Mouse (Mus musculus) cerebellum, adult 9-10 months (tissue): ENCODE measurements around the gene Scpep1.
"Not testable (repeated sequence)": the region's sequence is repeated elsewhere in the genome, so short reads cannot be mapped to it uniquely, and the experiment has no call there.

Experiments
- DNase-seq: peaks from one replicate; pipeline ENCODE4 v3.0.0; 2022

Gene Scpep1

DNA sequence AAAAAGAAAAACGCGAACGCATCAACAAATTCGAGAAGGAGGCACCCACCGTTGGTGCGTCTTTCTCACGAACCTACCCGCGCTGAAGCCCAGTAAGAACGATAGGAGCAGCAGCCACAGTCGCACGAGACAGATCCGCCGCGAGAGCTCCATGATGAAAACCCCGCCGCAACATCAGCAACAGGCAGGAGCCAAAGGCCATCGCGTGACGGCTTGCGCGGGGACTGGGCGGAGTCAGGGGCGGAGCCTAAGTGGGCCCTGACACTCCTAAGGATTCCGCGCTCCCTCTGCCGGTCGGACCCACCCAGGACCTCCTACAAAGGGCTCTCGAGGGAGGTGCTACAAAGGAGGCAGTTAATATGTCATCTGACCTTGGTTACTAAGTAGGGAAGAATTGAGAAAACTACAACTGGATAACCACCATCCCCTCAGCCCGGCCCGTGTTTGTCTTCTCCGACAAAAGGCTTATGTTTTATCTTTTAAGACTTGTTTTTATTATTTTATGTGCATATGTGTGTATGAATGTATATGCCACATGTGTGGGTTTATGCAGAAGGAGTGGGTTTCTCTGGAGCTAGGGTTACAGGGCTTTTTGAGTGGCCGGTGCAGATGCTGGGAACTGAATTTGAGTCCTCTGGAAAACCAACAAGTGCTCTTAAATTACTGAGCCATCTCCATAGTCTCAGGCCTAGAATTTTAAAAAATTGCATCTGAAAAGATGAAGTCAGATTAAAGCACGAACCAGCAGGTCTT is at the start of gene Scpep1:
TSS of gene Scpep1 (minus strand) at position 249 of the 753 bp plus-strand sequence.
- peak; percentile 97 for DNase-seq

DNA sequence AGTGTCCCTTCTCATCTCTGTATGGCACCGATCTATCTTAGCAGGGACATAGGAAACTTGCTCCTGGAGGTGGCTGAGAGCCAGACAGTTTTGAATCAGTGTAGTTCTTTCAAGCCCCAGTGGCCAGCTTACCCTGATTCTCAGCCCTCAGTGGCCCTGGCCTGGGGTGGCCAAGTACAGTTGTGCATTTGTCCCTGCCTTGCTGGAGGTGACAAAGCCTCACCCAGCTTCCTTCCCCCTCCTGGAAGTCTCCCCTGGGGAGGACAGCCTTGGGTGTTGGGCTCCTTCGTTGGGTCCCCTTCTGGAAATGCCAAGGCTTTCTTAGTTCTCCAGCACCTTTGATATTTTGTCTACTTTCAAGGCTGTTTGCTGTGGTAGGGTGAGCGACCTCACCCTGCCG is 48.5 kb upstream of the Scpep1 start:
- DNase-seq, result no peak

DNA sequence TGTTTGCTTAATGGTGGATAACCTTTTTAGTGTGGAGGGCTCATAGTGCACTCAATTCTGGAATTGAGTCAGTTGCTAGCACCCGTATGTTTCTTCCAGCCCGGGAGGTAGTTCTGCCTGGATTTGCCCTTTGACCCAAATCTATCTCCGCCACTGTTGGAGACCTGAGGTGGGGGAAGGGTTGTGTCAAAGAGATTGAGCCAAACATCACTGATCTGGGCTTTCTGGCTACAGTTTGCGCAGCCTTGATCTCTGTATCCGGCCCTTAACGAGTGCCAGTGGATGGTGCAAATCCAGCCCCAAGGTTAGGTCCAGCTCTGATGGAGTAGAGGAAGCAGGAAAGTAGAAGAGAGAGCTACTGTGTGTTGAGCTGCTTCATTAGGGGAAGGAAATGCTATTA is 47.8 kb upstream of the Scpep1 start:
- no peak for DNase-seq

GRCm38 (mm10) chr11:89002621-89003020 is 47.4 kb upstream of the Scpep1 start:
- DNase-seq, result no peak

GRCm38 (mm10) chr11:89002068-89002467 is 46.8 kb upstream of the Scpep1 start:
- DNase-seq, result no peak

- no peak for DNase-seq
Measured at GRCm38 (mm10) chr11:89001569-89001968, 46.3 kb upstream of the Scpep1 start.

DNA sequence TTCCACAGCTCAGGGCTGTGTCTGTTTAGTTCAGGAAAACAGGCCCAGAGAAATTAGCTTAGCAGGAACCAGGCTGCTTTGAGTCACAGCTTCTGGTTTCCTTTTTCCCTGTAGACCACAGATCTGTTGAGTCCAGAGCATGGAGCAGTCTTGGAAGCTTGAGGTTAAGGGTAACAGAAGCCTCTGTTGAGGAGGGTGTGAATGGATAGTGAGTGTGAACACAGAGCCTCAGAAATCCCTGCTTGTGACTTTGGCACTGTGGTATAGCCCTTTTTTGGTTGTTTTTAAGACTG is 45.2 kb upstream of the Scpep1 start:
- no peak for DNase-seq

- DNase-seq, result no peak
Measured at GRCm38 (mm10) chr11:88999723-89000526, 44.7 kb upstream of the Scpep1 start.

DNA sequence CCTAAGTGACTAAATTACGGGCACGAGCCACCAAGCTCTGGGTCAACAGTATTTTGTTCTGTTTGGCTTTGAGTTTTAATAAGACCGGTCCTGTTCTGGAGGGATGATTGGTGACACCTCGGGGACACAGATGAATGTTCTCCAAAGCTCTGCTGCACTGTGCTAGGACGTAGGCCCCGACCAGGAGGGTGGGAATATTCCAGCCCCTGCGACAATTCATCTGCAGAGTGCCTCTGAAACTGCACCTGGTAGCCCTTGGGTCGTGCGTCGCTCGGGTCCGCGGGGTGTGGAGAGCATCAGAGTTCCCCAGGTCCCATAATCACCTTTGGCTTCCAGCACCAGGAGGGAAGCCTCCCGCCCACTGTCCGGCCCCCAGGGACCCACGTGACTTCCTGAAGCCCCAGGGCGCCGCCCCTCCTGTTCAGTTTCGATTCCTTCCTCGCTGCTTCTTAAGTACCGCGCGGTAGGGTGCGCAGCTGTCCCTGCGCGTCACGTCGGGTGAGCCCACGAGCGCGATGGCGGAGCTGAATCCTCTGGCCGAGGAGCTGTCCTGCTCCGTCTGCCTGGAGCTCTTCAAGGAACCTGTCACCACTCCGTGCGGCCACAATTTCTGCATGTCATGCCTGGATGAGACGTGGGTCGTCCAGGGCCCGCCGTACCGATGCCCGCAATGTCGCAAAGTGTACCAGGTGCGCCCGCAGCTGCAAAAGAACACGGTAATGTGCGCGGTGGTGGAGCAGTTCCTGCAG is 43.9 kb upstream of the Scpep1 start, which contains the start of gene Trim25:
TSS of gene Trim25 (plus strand) at position 403 of the 749 bp plus-strand sequence.
- DNase-seq, result no peak

DNA sequence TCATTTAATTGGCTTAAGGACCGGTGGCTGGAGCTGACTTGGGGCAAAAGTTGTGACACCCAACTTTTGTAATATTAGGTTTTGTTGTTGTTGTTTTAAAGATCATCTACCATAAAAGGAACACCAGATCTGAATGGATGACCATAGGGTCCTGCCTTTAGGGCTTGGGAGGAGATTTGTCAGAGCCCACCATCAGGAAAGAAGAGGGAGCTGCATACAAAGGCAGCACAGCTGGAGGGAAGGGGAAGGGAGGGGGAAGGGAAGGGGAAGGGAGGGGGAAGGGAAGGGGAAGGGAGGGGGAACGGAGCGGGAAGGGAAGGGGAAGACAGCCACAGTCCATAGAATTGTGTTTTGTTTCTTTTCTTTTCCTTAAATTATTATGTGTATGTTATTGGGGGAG is 43.1 kb upstream of the Scpep1 start:
- DNase-seq, result no peak

DNA sequence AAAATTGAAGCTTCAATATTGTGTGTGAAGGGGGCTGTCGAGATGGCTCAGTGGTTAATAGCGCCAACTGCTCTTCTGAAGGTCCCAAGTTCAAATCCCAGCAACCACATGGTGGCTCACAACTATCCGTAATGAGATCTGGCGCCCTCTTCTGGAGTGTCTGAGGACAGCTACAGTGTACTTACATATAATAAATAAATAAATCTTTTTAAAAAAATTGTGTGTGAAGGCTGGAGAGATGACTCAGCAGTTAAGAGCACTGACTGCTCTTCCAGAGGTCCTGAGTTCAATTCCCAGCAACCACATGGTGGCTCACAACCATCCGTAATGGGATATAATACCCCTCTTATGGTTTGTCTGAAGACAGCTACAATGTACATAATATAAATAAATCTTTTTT is 42.1 kb upstream of the Scpep1 start:
- DNase-seq, result not testable (repeated sequence)

GRCm38 (mm10) chr11:88996427-88996826 is 41.2 kb upstream of the Scpep1 start:
- DNase-seq, result no peak

DNA sequence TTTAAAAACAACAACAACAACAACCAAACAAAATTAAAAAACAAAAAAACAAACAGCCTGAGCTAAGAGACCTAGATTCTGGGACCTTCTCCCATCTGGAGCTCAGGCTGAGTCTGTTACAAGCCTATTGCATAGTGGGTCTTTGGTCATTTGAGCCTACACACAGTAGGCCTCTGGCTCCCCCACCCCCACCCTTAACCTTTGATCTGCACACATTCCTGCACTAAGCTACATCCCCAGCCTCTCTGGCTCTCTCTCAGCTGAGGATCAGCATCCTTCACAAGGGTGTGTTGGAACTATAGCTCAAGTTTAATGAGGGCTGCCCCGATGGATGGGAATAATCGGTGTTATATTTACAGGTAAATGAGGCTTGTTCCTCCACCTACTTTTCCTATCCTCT is 40.4 kb upstream of the Scpep1 start:
- no peak for DNase-seq

- no peak for DNase-seq
Measured at GRCm38 (mm10) chr11:88994492-88994891, 39.2 kb upstream of the Scpep1 start.

DNA sequence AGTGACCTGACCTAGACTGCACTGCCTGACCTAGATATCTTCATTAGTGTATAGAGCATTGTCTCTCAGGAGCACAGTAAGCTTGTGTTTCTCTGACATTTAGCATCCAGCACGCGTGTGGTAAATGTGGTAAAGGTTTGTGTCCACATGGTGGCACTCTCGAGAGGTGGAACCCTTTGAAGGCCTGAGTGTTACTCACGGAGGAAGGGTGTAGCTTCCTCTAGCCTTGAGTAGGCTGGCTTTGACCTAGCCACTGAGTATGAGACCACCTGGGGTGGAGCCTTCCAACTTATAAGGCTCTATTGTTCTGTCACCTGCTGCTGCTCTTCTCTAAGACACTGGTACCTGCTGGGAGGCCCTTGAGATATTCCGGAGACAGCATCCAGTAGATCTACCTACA is 38.4 kb upstream of the Scpep1 start:
- DNase-seq, result no peak

- no peak for DNase-seq
Measured at GRCm38 (mm10) chr11:88993186-88993585, 37.9 kb upstream of the Scpep1 start.

GRCm38 (mm10) chr11:88989530-88989929 is 34.3 kb upstream of the Scpep1 start:
- no peak for DNase-seq

DNA sequence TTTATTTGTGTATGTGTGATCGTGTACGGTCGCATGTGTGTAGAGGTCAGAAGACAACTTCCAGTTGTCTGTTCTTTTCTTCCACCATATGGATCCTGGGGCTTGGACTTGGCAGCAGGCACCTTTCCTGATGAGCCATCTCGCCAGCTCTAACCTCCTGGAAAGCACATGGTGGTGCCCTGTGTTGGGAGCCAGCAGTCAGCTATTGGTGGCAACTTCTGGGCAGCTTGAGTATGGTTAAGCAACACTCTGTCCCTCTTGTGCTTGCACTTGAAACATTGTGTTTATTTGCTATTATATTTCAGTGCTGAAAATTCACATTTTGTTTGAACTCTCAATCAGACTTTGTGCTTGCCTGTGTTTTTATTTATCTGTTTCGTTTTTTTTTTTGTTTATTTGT is 33.7 kb upstream of the Scpep1 start:
- DNase-seq, result no peak

GRCm38 (mm10) chr11:88986616-88987015 is 31.4 kb upstream of the Scpep1 start:
- no peak for DNase-seq

GRCm38 (mm10) chr11:88981337-88981736 is 26.1 kb upstream of the Scpep1 start:
- DNase-seq, result no peak

- no peak for DNase-seq
Measured at GRCm38 (mm10) chr11:88977188-88977587, 21.9 kb upstream of the Scpep1 start.

DNA sequence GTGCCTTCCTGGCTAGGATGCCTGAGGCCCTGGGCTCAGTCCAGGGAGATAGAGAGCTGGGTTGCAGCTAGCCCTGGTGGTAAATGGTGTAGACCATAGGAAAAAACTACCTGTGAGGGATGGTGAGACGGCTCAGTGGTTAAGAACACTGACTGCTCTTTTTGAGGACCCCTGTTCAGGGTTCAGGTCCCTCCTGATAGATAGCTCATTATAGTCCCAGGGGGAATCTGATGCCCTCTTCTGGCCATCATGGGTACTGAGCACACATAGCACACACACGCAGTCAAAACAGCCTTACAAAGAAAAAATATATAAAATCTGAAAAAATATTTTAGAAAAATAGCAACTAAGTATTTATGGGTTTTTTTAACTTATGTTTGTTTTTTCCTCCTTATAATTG is 21.1 kb upstream of the Scpep1 start:
- no peak for DNase-seq
